Mouse (Mus musculus): ENCODE data around the gene Cenpn. TPM values are rescaled to one million over a fixed set of nuclear protein-coding genes. Genes with fewer than 3 reads are reported as not detected.

The Cenpn gene
- 0.60 and 0.79 TPM in 2 replicates for polyA plus RNA-seq (2021; fragmentation: Nextera tagmentation)
- long read RNA-seq, experiment 1, partial matches to known transcripts, result 2 of 2 reads
- long read RNA-seq, experiment 1, other reads (novel, unspliced or antisense), result 0 of 2 reads
- long read RNA-seq, experiment 2, partial matches to known transcripts, result 0 of 3 reads
- long read RNA-seq, experiment 2, other reads (novel, unspliced or antisense), result 1 of 3 reads

DNA sequence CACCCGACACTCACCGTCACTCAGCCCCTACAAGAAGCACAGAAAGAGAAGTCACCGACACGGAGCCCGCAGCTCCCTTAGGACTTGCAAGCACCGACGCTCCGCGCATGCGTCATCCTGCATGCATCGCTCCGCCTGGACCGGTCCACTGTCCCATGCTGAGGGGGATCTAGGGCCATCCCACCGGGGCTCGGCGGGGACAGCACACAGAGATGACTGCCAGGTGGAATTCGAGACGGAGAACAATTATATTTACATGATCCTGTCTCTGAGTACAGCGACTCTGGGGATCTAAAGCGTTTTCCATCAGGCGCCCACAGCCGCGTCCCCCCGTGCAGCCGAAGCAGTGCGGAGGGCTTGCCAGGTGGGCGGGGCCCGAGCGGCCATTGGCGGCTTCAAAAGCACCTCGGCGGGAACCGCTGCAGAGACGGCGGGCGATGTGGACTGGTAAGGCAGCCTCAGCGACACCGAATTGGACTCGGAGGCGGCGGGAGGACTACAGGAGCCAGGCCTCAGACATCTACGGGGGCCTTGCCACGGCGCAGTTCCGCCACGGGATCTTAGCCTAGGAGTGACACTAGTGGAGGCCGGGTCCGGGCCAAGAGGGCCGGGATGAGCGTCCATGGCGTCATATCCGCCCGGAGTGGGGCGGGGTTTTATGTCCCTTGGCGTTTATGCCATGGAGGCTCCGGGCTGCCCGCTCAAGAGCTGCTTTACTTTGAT, at the start of gene Cenpn, which contains the start of gene Cmc2:
Gene Cenpn (plus strand): TSS at position 394 of the 723 bp plus-strand sequence.
Gene Cmc2 (minus strand): TSS at position 119 of the 723 bp plus-strand sequence.

DNA sequence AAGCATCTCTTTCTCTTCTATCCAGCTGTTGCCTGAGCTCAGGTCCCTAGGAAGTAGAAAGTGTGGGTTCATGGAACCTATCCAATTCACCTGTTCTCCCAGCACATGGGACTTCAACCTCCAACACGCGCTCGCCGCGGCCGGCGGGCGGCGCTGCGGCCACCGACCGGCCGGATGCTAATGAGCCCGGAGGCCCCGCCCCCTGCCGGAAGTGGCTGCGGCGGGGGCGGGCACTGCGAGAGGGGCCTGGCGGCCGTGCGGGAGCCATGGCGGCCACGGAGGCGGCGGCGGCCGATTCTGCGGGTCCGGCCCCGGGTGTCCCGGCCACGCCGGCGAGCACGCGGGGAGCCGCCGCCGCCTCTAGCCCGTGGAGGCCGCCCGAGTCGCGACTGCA, 21.6 kb downstream of the Cenpn start, which contains the start of gene Atmin:
Gene Atmin (plus strand): TSS at position 233 of the 394 bp plus-strand sequence.

DNA sequence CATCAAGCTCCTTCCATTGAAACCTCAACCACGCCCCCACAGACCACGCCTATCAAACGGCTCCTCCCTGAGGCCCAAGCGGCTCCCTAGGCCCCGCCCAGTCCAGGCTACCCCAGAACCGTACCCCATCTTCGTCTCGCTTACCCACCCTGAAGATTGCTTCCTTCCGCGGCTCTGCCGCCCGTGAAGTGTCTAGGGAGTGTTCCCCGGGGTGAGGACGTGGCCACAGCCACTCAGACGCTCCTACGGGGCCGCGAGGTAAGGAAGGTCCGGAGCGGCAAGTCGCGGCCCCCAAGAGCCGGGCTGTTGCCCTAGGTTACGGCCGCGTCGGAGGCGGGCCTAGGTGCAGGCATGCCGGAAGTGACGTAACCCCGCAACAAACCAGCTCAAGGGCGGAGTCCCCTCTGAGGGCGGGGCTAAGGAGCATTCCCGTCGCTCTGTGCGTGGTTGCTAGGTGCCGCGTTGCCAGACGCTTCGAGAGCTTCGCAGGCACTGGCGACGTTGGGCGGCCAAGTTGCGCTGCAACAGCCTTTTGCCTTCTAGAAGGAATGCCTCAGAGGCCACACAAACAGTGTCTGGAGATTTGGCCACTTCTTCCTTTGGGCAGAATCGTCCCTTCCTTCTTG, 57.2 kb downstream of the Cenpn start, which contains the start of gene 1700030J22Rik:
Gene 1700030J22Rik (minus strand): TSS at position 329 of the 626 bp plus-strand sequence.

Other genes with a start within 250 kb of the Cenpn start
- gene Cdyl2, start 188.7 kb upstream of the Cenpn start, polyA plus RNA-seq (2021; fragmentation: Nextera tagmentation), result 6.1 and 6.6 TPM in 2 replicates
- gene Cmc2, start 275 bp upstream of the Cenpn start, polyA plus RNA-seq (2021; fragmentation: Nextera tagmentation), result 49.2 and 51.0 TPM in 2 replicates
- gene Atmin, start 21.7 kb downstream of the Cenpn start, polyA plus RNA-seq (2021; fragmentation: Nextera tagmentation), result 4.7 and 5.1 TPM in 2 replicates
- gene 1700030J22Rik, start 57.2 kb downstream of the Cenpn start, polyA plus RNA-seq (2021; fragmentation: Nextera tagmentation), result 3.2 and 3.6 TPM in 2 replicates
- 123 and 124 TPM in 2 replicates for gene Gcsh, start 71.8 kb downstream of the Cenpn start, polyA plus RNA-seq (2021; fragmentation: Nextera tagmentation)
- 0.01 and 0.06 TPM in 2 replicates for gene Pkd1l2, start 160.7 kb downstream of the Cenpn start, polyA plus RNA-seq (2021; fragmentation: Nextera tagmentation)
- gene Bco1, start 174.1 kb downstream of the Cenpn start, polyA plus RNA-seq (2021; fragmentation: Nextera tagmentation), result 0.08 and 0.11 TPM in 2 replicates
- 0.68 and 0.87 TPM in 2 replicates for gene Gan, start 236.4 kb downstream of the Cenpn start, polyA plus RNA-seq (2021; fragmentation: Nextera tagmentation)